Mouse (Mus musculus): ENCODE data around the gene Prim2. TPM values are rescaled to one million over a fixed set of nuclear protein-coding genes. Genes with fewer than 3 reads are reported as not detected.

The Prim2 gene
- polyA plus RNA-seq (2015; fragmentation: Nextera tagmentation; extraction: Ambion mirVana), result 32.4 and 33.9 TPM in 2 replicates

DNA sequence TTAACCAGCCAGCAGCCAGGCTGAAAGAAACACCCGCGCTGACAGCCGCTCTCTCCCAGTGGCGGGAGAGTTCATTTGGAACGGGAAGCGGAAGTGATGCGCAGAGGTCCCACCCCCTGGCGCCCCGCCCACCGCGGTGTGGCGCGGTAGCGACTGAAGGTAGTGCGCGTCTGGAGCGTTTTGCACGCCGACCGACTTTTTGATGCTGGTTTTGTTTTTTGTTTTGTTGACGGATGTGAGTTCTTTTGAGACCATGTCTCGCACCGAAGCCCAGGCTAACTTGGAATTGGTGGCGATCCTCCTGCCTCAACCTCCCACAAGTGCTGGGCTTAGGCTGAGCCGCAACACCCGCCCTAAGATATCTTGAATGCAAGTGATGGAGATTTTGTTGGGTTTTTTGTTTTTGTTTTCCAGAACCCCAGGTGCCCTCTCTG, at the start of gene Prim2:
TSS of gene Prim2 (minus strand) at position 88 of the 434 bp plus-strand sequence.
- no peaks in the 10 kb centered on the region for H3K9me3 ChIP-seq
- peak within 1 kb of the TSS; percentile 82 for H3K4me2 ChIP-seq
- ATAC-seq (ENCODE audit: insufficient number of reproducible peaks, low FRiP score, low TSS enrichment, low read depth), result peak; percentile 82; the same call in 1 of the 2 replicates
- H3K9ac ChIP-seq, result peak within 1 kb of the TSS; percentile 73
- H3K36me3 ChIP-seq, result peaks cover 17% of the 10 kb centered on the region
- under 1% methylated on average over 26 of the region's 26 CpGs for WGBS
- H3K27me3 ChIP-seq, result no peaks in the 10 kb centered on the region
- peaks cover 8% of the 10 kb centered on the region; the same call in 1 of the 2 replicates for H3K4me1 ChIP-seq
- H3K27ac ChIP-seq, result peak within 1 kb of the TSS; percentile 85
- H3K4me3 ChIP-seq, result peak within 1 kb of the TSS; percentile 69

DNA sequence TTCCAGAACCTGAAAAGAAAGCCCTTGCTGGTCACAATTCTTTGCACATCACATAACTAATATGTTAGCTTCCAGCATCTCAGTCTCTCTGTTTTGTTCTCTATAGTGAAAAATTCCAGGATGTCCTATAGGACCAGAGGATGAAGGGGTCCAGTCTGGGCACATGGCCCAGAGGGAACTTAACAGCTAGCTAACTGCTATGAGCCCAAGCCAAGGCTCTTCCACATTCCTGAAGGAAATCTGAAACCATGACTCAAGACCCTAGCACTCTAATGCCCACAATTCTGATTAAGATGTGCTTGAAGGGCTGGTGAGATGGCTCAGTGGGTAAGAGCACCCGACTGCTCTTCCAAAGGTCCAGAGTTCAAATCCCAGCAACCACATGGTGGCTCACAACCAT, 48.0 kb upstream of the Prim2 start:
- Histone ChIP-seq H3K27me3 (no peaks in the 10 kb centered on the region), H3K27ac (no peak overlapping the region), H3K4me3 (no peak overlapping the region), H3K9ac (no peak overlapping the region), H3K9me3 (no peaks in the 10 kb centered on the region), H3K4me1 (peaks cover 8% of the 10 kb centered on the region), H3K4me2 (no peak overlapping the region), H3K36me3 (no peaks in the 10 kb centered on the region; the same call in 1 of the 2 replicates)
- ATAC-seq (ENCODE audit: insufficient number of reproducible peaks, low FRiP score, low TSS enrichment, low read depth), result no peak
- WGBS, result 80% methylated on average over 1 of the region's 1 CpGs

DNA sequence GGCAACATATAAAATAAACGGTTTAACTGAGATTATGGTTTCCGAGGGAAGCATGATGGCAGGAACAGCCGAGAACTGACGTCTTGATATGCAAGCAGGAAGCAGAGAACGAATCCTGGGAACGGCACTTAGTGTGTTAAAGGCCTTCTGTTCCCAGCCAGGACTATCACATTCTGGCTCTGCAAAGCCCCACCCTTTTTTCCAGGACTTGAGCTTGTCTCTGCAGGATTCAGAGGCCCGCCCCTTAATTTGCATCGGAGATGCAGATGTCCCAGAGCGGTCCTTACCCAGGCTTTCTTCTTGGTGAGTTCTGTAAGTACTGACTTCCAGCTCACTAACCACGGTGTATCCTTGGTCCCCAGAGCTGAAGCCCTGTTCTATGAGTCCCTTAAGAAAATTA, 45.2 kb upstream of the Prim2 start:
- 5% methylated on average over 10 of the region's 10 CpGs for WGBS
- peak overlapping the region; percentile 22; the same call in 1 of the 2 replicates for H3K4me2 ChIP-seq

GRCm38 (mm10) chr1:33712026-33712425, 42.4 kb upstream of the Prim2 start:
- Histone ChIP-seq H3K36me3 (no peaks in the 10 kb centered on the region), H3K4me3 (no peak overlapping the region), H3K4me2 (no peak overlapping the region), H3K9ac (no peak overlapping the region), H3K27me3 (no peaks in the 10 kb centered on the region), H3K27ac (no peak overlapping the region), H3K9me3 (no peaks in the 10 kb centered on the region), H3K4me1 (peaks cover 4% of the 10 kb centered on the region; the same call in 1 of the 2 replicates)
- WGBS, result 82% methylated on average over 5 of the region's 5 CpGs
- ATAC-seq (ENCODE audit: insufficient number of reproducible peaks, low FRiP score, low TSS enrichment, low read depth), result no peak

More for the DNA sequence above, 45.2 kb upstream of the Prim2 start:
- no peak for ATAC-seq (ENCODE audit: insufficient number of reproducible peaks, low FRiP score, low TSS enrichment, low read depth)
- Histone ChIP-seq H3K36me3 (no peaks in the 10 kb centered on the region), H3K4me1 (peaks cover 4% of the 10 kb centered on the region; the same call in 1 of the 2 replicates), H3K9me3 (no peaks in the 10 kb centered on the region), H3K4me3 (no peak overlapping the region), H3K9ac (no peak overlapping the region), H3K27ac (no peak overlapping the region), H3K27me3 (no peaks in the 10 kb centered on the region)

- no peaks in the 10 kb centered on the region for H3K27me3 ChIP-seq
- no peaks in the 10 kb centered on the region for H3K9me3 ChIP-seq
- H3K4me3 ChIP-seq, result no peak overlapping the region
- 62% methylated on average over 2 of the region's 2 CpGs for WGBS
- H3K9ac ChIP-seq, result no peak overlapping the region
- H3K4me2 ChIP-seq, result no peak overlapping the region
- H3K27ac ChIP-seq, result no peak overlapping the region
- no peaks in the 10 kb centered on the region for H3K36me3 ChIP-seq
- H3K4me1 ChIP-seq, result no peaks in the 10 kb centered on the region
- no peak for ATAC-seq (ENCODE audit: insufficient number of reproducible peaks, low FRiP score, low TSS enrichment, low read depth)
Measured at GRCm38 (mm10) chr1:33709615-33710014, 40.0 kb upstream of the Prim2 start.

- Histone ChIP-seq H3K4me2 (no peak overlapping the region), H3K27ac (no peak overlapping the region), H3K9ac (no peak overlapping the region), H3K4me3 (no peak overlapping the region), H3K9me3 (no peaks in the 10 kb centered on the region), H3K4me1 (no peaks in the 10 kb centered on the region; the same call in 1 of the 2 replicates), H3K36me3 (no peaks in the 10 kb centered on the region), H3K27me3 (no peaks in the 10 kb centered on the region)
- WGBS, result 80% methylated on average over 3 of the region's 3 CpGs
- ATAC-seq (ENCODE audit: insufficient number of reproducible peaks, low FRiP score, low TSS enrichment, low read depth), result no peak
Measured at GRCm38 (mm10) chr1:33701244-33701643, 31.6 kb upstream of the Prim2 start.

DNA sequence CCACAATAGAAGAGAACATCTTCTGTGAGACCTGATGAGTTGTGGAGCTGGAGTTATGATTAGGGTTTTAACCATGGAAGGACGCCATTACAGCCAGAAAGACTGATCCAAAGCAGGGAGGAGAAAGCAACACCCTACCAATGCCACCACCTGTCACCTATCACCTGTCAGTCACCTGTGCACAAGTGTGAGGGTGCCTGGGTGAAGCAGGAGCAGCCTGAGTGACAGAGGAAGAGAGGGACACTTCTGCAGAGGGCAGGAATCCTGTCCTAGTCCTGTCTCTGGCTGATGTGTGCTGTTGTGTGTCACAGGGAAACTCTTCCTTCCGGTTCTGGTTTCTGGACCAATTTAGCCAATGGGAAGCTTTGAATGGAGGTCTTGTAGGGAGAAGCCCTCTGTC, 26.4 kb upstream of the Prim2 start:
- H3K9ac ChIP-seq, result no peak overlapping the region
- H3K36me3 ChIP-seq, result no peaks in the 10 kb centered on the region
- no peaks in the 10 kb centered on the region for H3K9me3 ChIP-seq
- no peaks in the 10 kb centered on the region; the same call in 1 of the 2 replicates for H3K4me1 ChIP-seq
- H3K27me3 ChIP-seq, result no peaks in the 10 kb centered on the region
- H3K4me2 ChIP-seq, result no peak overlapping the region
- H3K4me3 ChIP-seq, result no peak overlapping the region
- ATAC-seq (ENCODE audit: insufficient number of reproducible peaks, low FRiP score, low TSS enrichment, low read depth), result no peak
- H3K27ac ChIP-seq, result no peak overlapping the region
- 83% methylated on average over 2 of the region's 2 CpGs for WGBS

- Histone ChIP-seq H3K9ac (no peak overlapping the region), H3K9me3 (no peaks in the 10 kb centered on the region), H3K4me2 (no peak overlapping the region), H3K36me3 (no peaks in the 10 kb centered on the region), H3K27ac (no peak overlapping the region), H3K4me3 (no peak overlapping the region), H3K27me3 (no peaks in the 10 kb centered on the region), H3K4me1 (no peaks in the 10 kb centered on the region; the same call in 1 of the 2 replicates)
- WGBS, result 74% methylated on average over 3 of the region's 3 CpGs
- no peak for ATAC-seq (ENCODE audit: insufficient number of reproducible peaks, low FRiP score, low TSS enrichment, low read depth)
Measured at GRCm38 (mm10) chr1:33693893-33694292, 24.3 kb upstream of the Prim2 start.

DNA sequence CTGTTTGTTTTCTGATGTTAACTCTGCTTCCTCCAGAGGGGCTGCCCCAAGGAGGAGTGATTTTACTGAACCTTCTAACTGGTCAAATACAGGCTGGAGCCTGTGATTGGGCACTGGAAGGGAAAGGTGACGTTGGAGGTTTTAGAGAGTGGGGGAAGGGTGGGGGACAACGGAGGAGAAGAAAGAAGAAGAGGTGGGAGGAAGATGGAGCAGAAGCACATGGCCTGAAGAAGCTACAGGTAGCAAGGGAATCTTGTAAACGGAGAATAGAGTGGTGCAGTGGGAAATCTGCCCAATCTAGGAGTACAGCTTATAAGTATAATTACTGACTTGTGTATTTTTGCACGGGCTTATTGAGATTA, 20.5 kb upstream of the Prim2 start:
- Histone ChIP-seq H3K36me3 (no peaks in the 10 kb centered on the region), H3K4me1 (no peaks in the 10 kb centered on the region), H3K9me3 (no peaks in the 10 kb centered on the region), H3K27ac (no peak overlapping the region), H3K9ac (no peak overlapping the region), H3K4me2 (no peak overlapping the region), H3K4me3 (no peak overlapping the region), H3K27me3 (no peaks in the 10 kb centered on the region)
- no peak for ATAC-seq (ENCODE audit: insufficient number of reproducible peaks, low FRiP score, low TSS enrichment, low read depth)
- WGBS, result 44% methylated on average over 4 of the region's 4 CpGs

- H3K36me3 ChIP-seq, result no peaks in the 10 kb centered on the region
- no peak overlapping the region for H3K27ac ChIP-seq
- H3K4me3 ChIP-seq, result no peak overlapping the region
- WGBS, result 54% methylated on average over 8 of the region's 8 CpGs
- no peak for ATAC-seq (ENCODE audit: insufficient number of reproducible peaks, low FRiP score, low TSS enrichment, low read depth)
- H3K4me2 ChIP-seq, result no peak overlapping the region
- H3K27me3 ChIP-seq, result no peaks in the 10 kb centered on the region
- no peaks in the 10 kb centered on the region for H3K9me3 ChIP-seq
- H3K9ac ChIP-seq, result no peak overlapping the region
- no peaks in the 10 kb centered on the region for H3K4me1 ChIP-seq
Measured at GRCm38 (mm10) chr1:33689446-33690086, 20.0 kb upstream of the Prim2 start.

DNA sequence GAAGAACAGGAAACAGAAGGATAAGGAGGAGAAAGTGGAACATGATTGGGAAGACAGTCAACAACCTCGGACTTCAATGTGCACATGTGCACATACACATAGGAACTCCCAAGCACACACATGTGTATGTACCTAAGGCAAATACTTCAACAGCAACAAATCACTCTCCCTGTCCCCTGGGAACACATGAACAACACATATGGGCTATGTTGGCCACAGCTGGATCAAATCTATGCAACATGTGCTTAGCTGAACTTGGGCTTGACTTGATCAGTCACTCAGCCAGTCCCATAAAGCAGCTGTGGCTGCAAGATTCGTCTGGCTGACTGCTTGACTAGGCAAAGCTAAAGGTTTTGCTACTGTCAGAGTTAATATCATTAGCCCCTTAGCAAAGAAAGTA, 19.2 kb upstream of the Prim2 start:
- Histone ChIP-seq H3K9ac (no peak overlapping the region), H3K27ac (0 out of 2 replicates have a peak overlapping the region, but pooled peaks have one; percentile 18), H3K4me3 (no peak overlapping the region), H3K9me3 (no peaks in the 10 kb centered on the region), H3K4me2 (no peak overlapping the region), H3K36me3 (no peaks in the 10 kb centered on the region), H3K27me3 (no peaks in the 10 kb centered on the region), H3K4me1 (no peaks in the 10 kb centered on the region)
- ATAC-seq (ENCODE audit: insufficient number of reproducible peaks, low FRiP score, low TSS enrichment, low read depth), result no peak
- WGBS, result 36% methylated on average over 2 of the region's 2 CpGs

DNA sequence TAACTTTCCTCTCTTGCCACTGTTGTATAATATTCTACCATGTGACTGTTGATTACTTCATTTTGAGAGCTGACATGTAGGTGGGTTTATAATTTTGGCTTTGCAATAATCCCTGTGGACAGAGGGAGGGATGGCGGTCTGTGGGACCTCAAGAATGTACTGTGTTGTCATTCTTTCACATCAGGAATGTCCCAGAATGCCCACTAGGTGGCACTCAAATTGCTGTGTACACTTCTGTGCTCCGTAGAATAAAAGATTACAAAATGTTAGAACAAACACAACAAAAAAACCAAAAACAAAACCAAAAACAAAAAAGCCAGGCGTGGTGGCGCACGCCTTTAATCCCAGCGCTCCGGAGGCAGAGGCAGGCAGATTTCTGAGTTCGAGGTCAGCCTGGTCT, 14.9 kb upstream of the Prim2 start:
- Histone ChIP-seq H3K27me3 (no peaks in the 10 kb centered on the region), H3K4me1 (no peaks in the 10 kb centered on the region), H3K4me3 (no peak overlapping the region), H3K9ac (no peak overlapping the region), H3K9me3 (no peaks in the 10 kb centered on the region), H3K27ac (no peak overlapping the region), H3K36me3 (no peaks in the 10 kb centered on the region), H3K4me2 (no peak overlapping the region)
- 74% methylated on average over 8 of the region's 8 CpGs for WGBS
- no peak for ATAC-seq (ENCODE audit: insufficient number of reproducible peaks, low FRiP score, low TSS enrichment, low read depth)

Measured in limb, embryonic 15.5 days (tissue).